Mouse (Mus musculus) urinary bladder, postnatal 4 days (tissue): ENCODE data around the gene Zmat5.
A peak's percentile ranks its signal among the peaks of the same experiment; 100 is the strongest.
"Not testable (repeated sequence)": the region's sequence is repeated elsewhere in the genome, so short reads cannot be mapped to it uniquely, and the experiment has no call there.

Experiments used
- DNase-seq, 2 experiments: peaks; one replicate each; pipeline ENCODE4 v3.0.0; 2021 to 2022; ENCODE audit warnings: low spot score in 2 of 2

Gene Zmat5

GRCm38 (mm10) chr11:4688632-4689380 is 15.7 kb upstream of the Zmat5 start:
- no peak for DNase-seq

- no peak for DNase-seq
Measured at GRCm38 (mm10) chr11:4690353-4690752, 14.1 kb upstream of the Zmat5 start.

- no peak for DNase-seq
Measured at GRCm38 (mm10) chr11:4691213-4691612, 13.3 kb upstream of the Zmat5 start.

- DNase-seq: no peak
Measured at GRCm38 (mm10) chr11:4692162-4692561, 12.3 kb upstream of the Zmat5 start.

GRCm38 (mm10) chr11:4697043-4697983 is 7.2 kb upstream of the Zmat5 start:
- peak; percentile 57 to 80 for DNase-seq

- DNase-seq: no peak
Measured at GRCm38 (mm10) chr11:4700726-4701125, 3.8 kb upstream of the Zmat5 start.

GRCm38 (mm10) chr11:4703688-4704071 is 798 bp upstream of the Zmat5 start:
- DNase-seq: no peak

GRCm38 (mm10) chr11:4705178-4705577 is 700 bp downstream of the Zmat5 start:
- DNase-seq: no peak

GRCm38 (mm10) chr11:4710188-4710587 is 5.7 kb downstream of the Zmat5 start:
- DNase-seq: not testable (repeated sequence)

GRCm38 (mm10) chr11:4712822-4713221 is 8.3 kb downstream of the Zmat5 start:
- no peak for DNase-seq

GRCm38 (mm10) chr11:4714727-4715126 is 10.2 kb downstream of the Zmat5 start:
- no peak for DNase-seq

- no peak for DNase-seq
Measured at GRCm38 (mm10) chr11:4715596-4715995, 11.1 kb downstream of the Zmat5 start.

GRCm38 (mm10) chr11:4716530-4717236 is 12.2 kb downstream of the Zmat5 start:
- DNase-seq: no peak

- DNase-seq: no peak
Measured at GRCm38 (mm10) chr11:4718548-4718947, 14.1 kb downstream of the Zmat5 start.

- DNase-seq: no peak
Measured at GRCm38 (mm10) chr11:4719961-4720360, 15.5 kb downstream of the Zmat5 start.

- no peak for DNase-seq
Measured at GRCm38 (mm10) chr11:4720393-4720792, 15.9 kb downstream of the Zmat5 start.

GRCm38 (mm10) chr11:4720900-4721580 is 16.6 kb downstream of the Zmat5 start:
- no peak for DNase-seq

GRCm38 (mm10) chr11:4721728-4722127 is 17.2 kb downstream of the Zmat5 start:
- no peak for DNase-seq

- DNase-seq: peak in 1 of 2 experiments; percentile 56
Measured at GRCm38 (mm10) chr11:4729603-4730002, 25.1 kb downstream of the Zmat5 start.

GRCm38 (mm10) chr11:4730096-4730495 is 25.6 kb downstream of the Zmat5 start:
- peak in 1 of 2 experiments; percentile 41 for DNase-seq

- no peak for DNase-seq
Measured at GRCm38 (mm10) chr11:4730913-4731312, 26.4 kb downstream of the Zmat5 start.
